In the genomic region with DNA sequence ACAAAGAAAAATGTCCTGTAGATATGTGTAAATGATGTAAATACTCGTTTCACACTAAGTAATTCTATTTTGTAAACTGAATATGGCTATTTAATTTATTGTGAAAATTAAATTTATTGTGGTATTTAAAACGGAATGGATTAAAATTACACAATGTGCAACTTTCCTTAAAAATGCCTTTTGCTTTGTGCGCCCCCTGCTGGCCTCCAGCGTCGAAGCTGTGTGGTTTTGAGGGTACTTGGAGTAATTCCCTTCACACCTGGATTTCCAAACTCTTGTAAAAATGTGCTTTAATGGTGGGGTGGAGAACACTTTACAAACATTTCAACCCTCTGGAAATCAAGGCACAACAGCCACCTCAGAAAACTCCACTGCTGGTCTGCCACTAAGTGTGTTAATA, we compare ENCODE assay signal across 9 mouse cellular contexts.
DNase-seq lines count a peak whose midpoint lies in the region; ATAC-seq and TF ChIP-seq lines count a peak whose summit lies in the region.
"Had no signal": no experiment of that assay in that cellular context is flagged by ENCODE, and none has a peak within 500 bp of the region (broad histone marks: within the 10 kb centered on the region; RNA-seq: fewer than 3 reads in every experiment).

No protein-coding gene starts in this region.

- H3K4me2 ChIP-seq in forebrain, embryonic 11.5 days (ENCODE audit: low read depth, low read length, severe bottlenecking), result no peak overlapping the region
- no peak overlapping the region for H3K4me2 ChIP-seq in forebrain, embryonic 13.5 days
- no peak overlapping the region for H3K4me2 ChIP-seq in lung, embryonic 14.5 days
- H3K4me2 ChIP-seq: stomach, embryonic 15.5 days had no signal

- whole genome bisulfite sequencing in forebrain, embryonic 11.5 days, result 18% methylated on average over 5 of the region's 5 CpGs
- WGBS in forebrain, embryonic 13.5 days, result 14% methylated on average over 5 of the region's 5 CpGs
- 9% methylated on average over 5 of the region's 5 CpGs for whole genome bisulfite sequencing in lung, embryonic 14.5 days

- no peaks in the 10 kb centered on the region for H3K4me1 ChIP-seq in forebrain, embryonic 11.5 days (replicated peaks; ENCODE audit: control insufficient read depth, insufficient read depth, low read length)
- peaks cover 9% of the 10 kb centered on the region; the same call in 1 of the 2 replicates for H3K4me1 ChIP-seq in forebrain, embryonic 13.5 days
- H3K4me1 ChIP-seq in lung, embryonic 14.5 days (ENCODE audit: insufficient read depth), result no peaks in the 10 kb centered on the region
- H3K4me1 ChIP-seq: stomach, embryonic 15.5 days had no signal

- H3K4me3 ChIP-seq in forebrain, embryonic 11.5 days (ENCODE audit: low read depth, low read length), result no peak overlapping the region
- H3K4me3 ChIP-seq in forebrain, embryonic 13.5 days, result no peak overlapping the region
- no peak overlapping the region for H3K4me3 ChIP-seq in lung, embryonic 14.5 days (ENCODE audit: low read depth, low read length)
- H3K4me3 ChIP-seq: stomach, embryonic 15.5 days had no signal

- H3K9me3 ChIP-seq in forebrain, embryonic 11.5 days (ENCODE audit: control insufficient read depth, low read length), result no peaks in the 10 kb centered on the region
- H3K9me3 ChIP-seq in forebrain, embryonic 13.5 days (replicated peaks), result no peaks in the 10 kb centered on the region
- H3K9me3 ChIP-seq in lung, embryonic 14.5 days (ENCODE audit: low read depth, low read length), result no peaks in the 10 kb centered on the region
- H3K9me3 ChIP-seq: stomach, embryonic 15.5 days had no signal

- ATAC-seq in forebrain, embryonic 11.5 days (replicated peaks; ENCODE audit: low FRiP score), result no peak
- no peak for ATAC-seq in forebrain, embryonic 13.5 days
- no peak for ATAC-seq in lung, embryonic 14.5 days (ENCODE audit: insufficient read depth)
- ATAC-seq in monocyte, adult 5-6 weeks (replicated peaks; ENCODE audit: insufficient number of reproducible peaks, low FRiP score, low TSS enrichment, poor library complexity, severe bottlenecking), result no peak

- H3K27ac ChIP-seq in forebrain, embryonic 11.5 days (ENCODE audit: low read depth, low read length), result no peak overlapping the region
- no peak overlapping the region for H3K27ac ChIP-seq in forebrain, embryonic 13.5 days
- no peak overlapping the region for H3K27ac ChIP-seq in lung, embryonic 14.5 days (ENCODE audit: low read depth)
- H3K27ac ChIP-seq: stomach, embryonic 15.5 days had no signal

- no peak overlapping the region for H3K9ac ChIP-seq in forebrain, embryonic 11.5 days (ENCODE audit: low read length)
- H3K9ac ChIP-seq in forebrain, embryonic 13.5 days, result no peak overlapping the region
- H3K9ac ChIP-seq in lung, embryonic 14.5 days, result no peak overlapping the region
- H3K9ac ChIP-seq: stomach, embryonic 15.5 days had no signal

- TF ChIP-seq CTCF in lung, embryonic 14.5 days (IDR thresholded peaks at IDR 0.05; ENCODE audit: low read depth), result peak; percentile 66

- no peaks in the 10 kb centered on the region for H3K27me3 ChIP-seq in forebrain, embryonic 11.5 days (ENCODE audit: control insufficient read depth, insufficient read depth, low read length)
- H3K27me3 ChIP-seq in forebrain, embryonic 13.5 days, result no peaks in the 10 kb centered on the region
- H3K27me3 ChIP-seq in lung, embryonic 14.5 days (ENCODE audit: insufficient read depth, low read length), result no peaks in the 10 kb centered on the region
- H3K27me3 ChIP-seq: stomach, embryonic 15.5 days had no signal

- peak; percentile 56 for DNase-seq in forebrain, embryonic 11.5 days (ENCODE audit: low spot score)
- DNase-seq in lung, embryonic 14.5 days, result peak; percentile 52
- no peak for DNase-seq in lung, adult 18-20 months
- DNase-seq in adrenal gland, postnatal 36 days, result peak; percentile 52 to 54
- peak; percentile 11 for DNase-seq in kidney, postnatal 14 days
- DNase-seq in retina, embryonic 14.5 days (ENCODE audit: low spot score), result peak; percentile 49

- H3K36me3 ChIP-seq in forebrain, embryonic 11.5 days (ENCODE audit: control insufficient read depth, insufficient read depth, low read length), result no peaks in the 10 kb centered on the region
- H3K36me3 ChIP-seq in forebrain, embryonic 13.5 days (ENCODE audit: poor library complexity, severe bottlenecking), result no peaks in the 10 kb centered on the region
- H3K36me3 ChIP-seq in lung, embryonic 14.5 days (ENCODE audit: insufficient read depth), result no peaks in the 10 kb centered on the region
- H3K36me3 ChIP-seq: stomach, embryonic 15.5 days had no signal

Comparison
In these comparisons a context has a peak if more than half of its experiments do, and no peak if none do; other contexts are left out.
1. DNase-seq: peak in forebrain, embryonic 11.5 days (single experiment), lung, embryonic 14.5 days (single experiment), adrenal gland, postnatal 36 days (2 of 2), kidney, postnatal 14 days (single experiment) and retina, embryonic 14.5 days (single experiment); none in lung, adult 18-20 months (0 of 2).